Mouse (Mus musculus) lung, postnatal 4 days (tissue): ENCODE results near the gene Amotl2.
"Not testable (repeated sequence)": the region's sequence is repeated elsewhere in the genome, so short reads cannot be mapped to it uniquely, and the experiment has no call there.

Experiments
- DNase-seq, 2 experiments: peaks; one replicate each; pipeline ENCODE4 v3.0.0; 2021

Amotl2 gene

GRCm38 (mm10) chr9:102735231-102735630, 18.8 kb downstream of the Amotl2 start:
- no peak for DNase-seq

GRCm38 (mm10) chr9:102735996-102736395, 19.5 kb downstream of the Amotl2 start:
- no peak for DNase-seq

- DNase-seq = no peak
These were observed 20.9 kb downstream of the Amotl2 start for GRCm38 (mm10) chr9:102737405-102737804.

- peak in 1 of 2 experiments; percentile 45 for DNase-seq
These were observed 30.3 kb downstream of the Amotl2 start for GRCm38 (mm10) chr9:102746753-102747152.

GRCm38 (mm10) chr9:102747902-102748301, 31.4 kb downstream of the Amotl2 start:
- DNase-seq = no peak

- DNase-seq = no peak
These were observed 32.7 kb downstream of the Amotl2 start for GRCm38 (mm10) chr9:102749216-102749615.

GRCm38 (mm10) chr9:102751632-102752303, 35.3 kb downstream of the Amotl2 start:
- peak in 1 of 2 experiments; percentile 26 for DNase-seq

- no peak for DNase-seq
These were observed 36.8 kb downstream of the Amotl2 start for GRCm38 (mm10) chr9:102753299-102753698.

GRCm38 (mm10) chr9:102755161-102755560, 38.7 kb downstream of the Amotl2 start:
- peak in 1 of 2 experiments; percentile 18 for DNase-seq

- peak in 1 of 2 experiments; percentile 31 for DNase-seq
These were observed 39.3 kb downstream of the Amotl2 start for GRCm38 (mm10) chr9:102755591-102756270.

GRCm38 (mm10) chr9:102756352-102756751, 39.9 kb downstream of the Amotl2 start:
- DNase-seq = peak; percentile 36 to 43

GRCm38 (mm10) chr9:102758851-102759250, 42.4 kb downstream of the Amotl2 start:
- DNase-seq = peak in 1 of 2 experiments; percentile 28

- peak in 1 of 2 experiments; percentile 71 for DNase-seq
These were observed 43.1 kb downstream of the Amotl2 start for GRCm38 (mm10) chr9:102759581-102760001.

- no peak for DNase-seq
These were observed 45.1 kb downstream of the Amotl2 start for GRCm38 (mm10) chr9:102761599-102761998.

- DNase-seq = no peak
These were observed 46.4 kb downstream of the Amotl2 start for GRCm38 (mm10) chr9:102762836-102763235.

- DNase-seq = peak in 1 of 2 experiments; percentile 63
These were observed 47.0 kb downstream of the Amotl2 start for GRCm38 (mm10) chr9:102763520-102763919.

- DNase-seq = not testable (repeated sequence)
These were observed 48.1 kb downstream of the Amotl2 start for GRCm38 (mm10) chr9:102764540-102764939.

- DNase-seq = peak; percentile 52 to 68
These were observed 50.3 kb downstream of the Amotl2 start for GRCm38 (mm10) chr9:102766741-102767140.

- no peak for DNase-seq
These were observed 52.8 kb downstream of the Amotl2 start for GRCm38 (mm10) chr9:102769257-102769656.

- DNase-seq = no peak
These were observed 53.7 kb downstream of the Amotl2 start for GRCm38 (mm10) chr9:102770190-102770589.

GRCm38 (mm10) chr9:102771308-102771895, 54.9 kb downstream of the Amotl2 start:
- DNase-seq = peak; percentile 46 to 64

- DNase-seq = peak; percentile 84 to 92
These were observed 61.4 kb downstream of the Amotl2 start for GRCm38 (mm10) chr9:102777631-102778591.

- DNase-seq = peak; percentile 97 to 98
These were observed 63.0 kb downstream of the Amotl2 start for GRCm38 (mm10) chr9:102779493-102779892.
